Mouse (Mus musculus) C2C12 (cell line): Measurements from ENCODE around the gene Hmgb1. TPM values are rescaled to one million over a fixed set of nuclear protein-coding genes. Genes with fewer than 3 reads are reported as not detected.

Experiments used
- H3K27me3 ChIP-seq: one replicate; pipeline ENCODE4 v1.6.1; 2011; ENCODE audit not compliant: control insufficient read depth, insufficient read depth, insufficient read length
- H3K36me3 ChIP-seq: one replicate; pipeline ENCODE4 v1.6.1; 2011; ENCODE audit not compliant: control insufficient read depth, insufficient read depth
- H3K4me3 ChIP-seq: one replicate; pipeline ENCODE4 v1.5.1; 2011; ENCODE audit warnings: mild to moderate bottlenecking, control low read depth; ENCODE audit not compliant: poor library complexity, insufficient read depth, severe bottlenecking
- H3K79me2 ChIP-seq: one replicate; pipeline ENCODE4 v1.6.1; 2011; ENCODE audit not compliant: control insufficient read depth, insufficient read depth
- H3K79me3 ChIP-seq: one replicate; pipeline ENCODE4 v1.6.1; 2011; ENCODE audit warnings: low read depth, control low read depth
- H3ac ChIP-seq: one replicate; pipeline ENCODE3; 2011; ENCODE audit warnings: low read depth; ENCODE audit not compliant: control insufficient read depth, insufficient read length
- CEBPB ChIP-seq: IDR thresholded peaks from one replicate; pipeline ENCODE4 v1.6.1; 2011; ENCODE audit warnings: low read depth, mild to moderate bottlenecking, control low read depth, moderate library complexity
- CTCF ChIP-seq: IDR thresholded peaks from one replicate; pipeline ENCODE4 v1.5.1; 2011; ENCODE audit not compliant: control insufficient read depth, insufficient read depth, insufficient read length
- FOSL1 ChIP-seq: IDR thresholded peaks from one replicate; pipeline ENCODE4 v1.8.0; 2011; ENCODE audit warnings: mild to moderate bottlenecking, low read length; ENCODE audit not compliant: poor library complexity, insufficient read depth, severe bottlenecking
- MAX ChIP-seq: IDR thresholded peaks from one replicate; pipeline ENCODE4 v1.6.1; 2011; ENCODE audit warnings: mild to moderate bottlenecking, control low read depth
- MYOD1 ChIP-seq: IDR thresholded peaks from one replicate; pipeline ENCODE4 v1.6.1; 2011; ENCODE audit warnings: low read depth; ENCODE audit not compliant: control insufficient read depth, insufficient read length
- MYOG ChIP-seq: IDR thresholded peaks from one replicate; pipeline ENCODE4 v1.6.1; 2011; ENCODE audit not compliant: control insufficient read depth, insufficient read length; ENCODE audit errors: extremely low read depth
- USF1 ChIP-seq: IDR thresholded peaks from one replicate; pipeline ENCODE4 v1.6.1; 2011; ENCODE audit warnings: low read depth, mild to moderate bottlenecking, control low read depth, moderate library complexity
- polyA plus RNA-seq: library from polyadenylated mRNA; unstranded; fragments of >200 nt; fragmentation: generic; extraction: Trizol; gene quantifications from one replicate; pipeline ENCODE4 v1.2.1, GENCODE M21; 2012; ENCODE audit warnings: missing spikeins

The Hmgb1 gene
- polyA plus RNA-seq, 1 experiment: 185 TPM

DNA sequence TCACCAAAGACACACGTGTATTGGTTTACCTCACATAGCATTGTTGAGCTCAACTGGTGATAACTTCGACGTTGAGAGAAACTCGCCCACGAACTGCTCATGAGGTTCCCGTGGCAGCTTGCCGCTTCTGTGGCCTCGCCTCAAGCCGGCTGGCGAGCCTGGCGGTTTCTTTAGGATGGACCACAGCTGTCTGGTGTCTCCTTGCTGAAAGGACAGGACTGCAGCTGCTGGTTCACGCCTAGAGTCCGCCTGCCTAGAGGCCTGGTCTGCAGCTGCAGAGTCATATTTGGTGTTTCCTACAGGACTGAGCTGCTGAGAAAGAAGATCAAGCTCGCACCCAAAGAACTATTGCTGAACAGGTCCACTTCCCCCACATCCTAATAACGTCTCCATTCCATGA lies 55.8 kb downstream of the Hmgb1 start:
- Histone ChIP-seq H3K36me3 (no peaks in the 10 kb centered on the region), H3K27me3 (peaks cover 17% of the 10 kb centered on the region), H3K79me2 (no peaks in the 10 kb centered on the region), H3K79me3 (no peaks in the 10 kb centered on the region), H3ac (no peak overlapping the region), H3K4me3 (no peak overlapping the region)
- no peak for TF ChIP-seq CEBPB
- TF ChIP-seq MYOD1: no peak
- TF ChIP-seq USF1: no peak

DNA sequence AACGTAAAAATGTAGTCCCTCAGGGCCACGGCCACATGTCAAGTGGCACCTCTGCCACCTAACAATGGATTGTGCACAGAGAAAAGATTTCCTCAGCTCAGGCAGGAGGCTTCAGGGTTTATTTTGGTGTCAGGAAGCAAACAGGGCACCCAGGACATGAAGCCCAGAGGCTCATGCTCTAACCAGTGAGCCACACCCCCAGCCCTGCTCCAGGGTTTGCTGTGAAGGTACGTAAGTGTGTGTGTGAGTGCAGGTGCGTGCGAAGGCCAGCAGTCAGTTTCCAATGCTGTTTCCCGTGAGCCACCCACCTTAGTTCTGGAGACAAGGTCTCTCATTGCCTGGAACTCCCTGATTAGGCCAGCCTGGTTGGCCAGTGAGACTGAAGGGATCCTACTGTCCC lies 60.5 kb downstream of the Hmgb1 start:
- no peaks in the 10 kb centered on the region for H3K79me3 ChIP-seq
- TF ChIP-seq MAX (no peak), USF1 (no peak), FOSL1 (no peak), MYOD1 (no peak), CTCF (no peak), CEBPB (no peak), MYOG (no peak)
- no peak overlapping the region for H3K4me3 ChIP-seq
- H3ac ChIP-seq: no peak overlapping the region
- H3K36me3 ChIP-seq: no peaks in the 10 kb centered on the region
- H3K27me3 ChIP-seq: peaks cover 26% of the 10 kb centered on the region
- H3K79me2 ChIP-seq: no peaks in the 10 kb centered on the region

DNA sequence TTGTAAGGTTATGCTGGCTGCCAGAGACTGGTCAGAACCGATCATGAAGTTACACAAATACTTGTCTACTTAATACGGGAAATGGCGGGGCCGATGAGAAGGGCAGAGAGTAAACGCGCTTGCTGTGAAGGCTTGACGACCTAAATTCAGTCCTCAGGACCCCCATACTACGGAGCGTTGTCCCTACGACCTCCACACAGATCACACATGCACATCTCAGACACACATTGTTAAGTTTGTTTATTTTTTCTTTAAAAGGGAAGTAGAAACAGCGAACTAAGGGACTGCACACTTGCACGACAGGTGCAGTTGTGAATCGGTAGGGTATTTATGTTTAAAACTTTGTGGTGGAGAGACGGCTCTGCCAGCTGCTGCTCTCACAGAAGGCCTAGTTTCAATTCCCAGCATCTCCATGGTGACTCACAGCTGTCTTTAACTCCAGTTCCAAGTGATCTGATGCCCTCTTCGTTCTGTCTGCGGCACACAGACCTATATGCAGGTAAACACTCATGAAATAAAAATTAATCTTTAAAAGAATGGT lies 64.9 kb downstream of the Hmgb1 start:
- no peaks in the 10 kb centered on the region for H3K79me3 ChIP-seq
- no peak overlapping the region for H3K4me3 ChIP-seq
- H3K79me2 ChIP-seq: no peaks in the 10 kb centered on the region
- peaks cover 42% of the 10 kb centered on the region for H3K27me3 ChIP-seq
- TF ChIP-seq CTCF (no peak), MAX (no peak), MYOD1 (no peak), USF1 (no peak), FOSL1 (no peak), MYOG (no peak), CEBPB (no peak)
- no peaks in the 10 kb centered on the region for H3K36me3 ChIP-seq
- H3ac ChIP-seq: no peak overlapping the region

DNA sequence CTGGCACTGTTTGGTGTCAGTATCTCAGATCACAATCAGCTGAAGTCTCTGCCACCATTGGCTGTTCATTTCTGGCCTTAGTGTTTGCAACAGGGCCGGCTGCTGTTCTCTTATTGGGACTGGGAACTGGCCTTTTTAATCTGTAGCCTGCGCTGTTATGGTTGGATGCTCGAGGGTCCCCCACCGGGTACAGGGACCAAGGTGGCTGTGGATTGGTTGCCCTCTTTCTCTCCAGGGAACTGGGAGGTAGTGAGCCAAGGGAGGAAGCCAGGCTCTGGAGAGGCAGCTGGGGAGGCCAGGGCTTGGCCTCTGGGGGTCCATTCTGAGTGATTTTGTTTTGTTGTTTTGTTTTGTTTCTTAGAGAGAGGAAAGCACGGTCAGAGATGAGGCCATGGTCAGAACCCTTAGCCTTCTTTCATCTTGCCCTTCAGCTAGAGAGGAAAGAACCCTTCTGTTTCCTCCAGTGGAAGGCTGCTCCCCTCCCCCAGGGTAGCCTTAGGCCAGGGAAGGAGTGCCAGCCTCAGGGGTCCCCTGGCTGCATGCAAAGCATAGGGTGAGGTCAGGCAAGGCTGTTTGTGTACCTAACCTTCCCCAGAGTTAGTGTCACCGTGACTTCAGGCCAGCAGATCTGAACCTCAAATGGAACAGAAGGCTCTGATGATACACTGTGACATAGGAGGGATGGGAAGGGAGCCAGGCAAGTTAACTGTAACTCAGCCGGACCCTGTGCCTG lies 66.3 kb downstream of the Hmgb1 start:
- H3K4me3 ChIP-seq: no peak overlapping the region
- no peak overlapping the region for H3ac ChIP-seq
- H3K79me3 ChIP-seq: no peaks in the 10 kb centered on the region
- no peaks in the 10 kb centered on the region for H3K79me2 ChIP-seq
- no peaks in the 10 kb centered on the region for H3K36me3 ChIP-seq
- no peak for TF ChIP-seq MYOG
- no peak for TF ChIP-seq FOSL1
- TF ChIP-seq CEBPB: no peak
- TF ChIP-seq MAX: no peak
- TF ChIP-seq MYOD1: no peak
- no peak for TF ChIP-seq USF1
- TF ChIP-seq CTCF: no peak
- peaks cover 39% of the 10 kb centered on the region for H3K27me3 ChIP-seq

DNA sequence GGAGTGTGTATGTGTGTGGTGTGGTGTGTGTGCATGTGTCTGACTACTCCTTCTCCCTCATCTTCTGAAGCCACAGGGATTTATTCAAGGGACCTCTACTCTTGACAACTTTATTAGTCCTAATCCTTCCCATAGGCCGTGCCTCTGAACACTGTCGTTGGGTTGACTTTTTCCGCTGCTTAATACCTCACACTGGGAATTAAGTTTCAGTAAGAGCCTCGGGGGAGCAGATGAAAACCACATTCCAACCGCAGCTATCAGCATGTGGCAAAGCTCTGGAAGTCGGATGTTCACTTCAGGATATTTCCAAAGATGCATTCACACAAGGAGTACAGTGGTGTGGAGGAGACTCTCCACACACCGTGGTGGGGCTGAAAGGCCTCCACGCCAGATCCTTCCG lies 69.7 kb downstream of the Hmgb1 start:
- peaks cover 65% of the 10 kb centered on the region for H3K27me3 ChIP-seq
- TF ChIP-seq USF1: no peak
- no peak for TF ChIP-seq FOSL1
- no peak for TF ChIP-seq MYOD1
- TF ChIP-seq MAX: no peak
- TF ChIP-seq MYOG: no peak
- no peak for TF ChIP-seq CEBPB
- no peak for TF ChIP-seq CTCF
- H3ac ChIP-seq: no peak overlapping the region
- no peak overlapping the region for H3K4me3 ChIP-seq
- H3K36me3 ChIP-seq: no peaks in the 10 kb centered on the region
- H3K79me2 ChIP-seq: no peaks in the 10 kb centered on the region
- H3K79me3 ChIP-seq: no peaks in the 10 kb centered on the region
